Mouse (Mus musculus) testis, adult 2 months (tissue): ENCODE data around the gene Repin1.

Experiments used
- CTCF ChIP-seq: fragments of 200-500 bp; IDR thresholded peaks from 2 replicates; pipeline ENCODE4 v1.5.1; 2012; ENCODE audit warnings: low read depth, mild to moderate bottlenecking, inconsistent platforms, low read length, moderate library complexity; ENCODE audit not compliant: control insufficient read depth, insufficient read depth, insufficient replicate concordance
- POLR2A ChIP-seq: fragments of 200-500 bp; IDR thresholded peaks from 2 replicates; pipeline ENCODE4 v1.6.1; 2012; ENCODE audit warnings: low read depth, mild to moderate bottlenecking, inconsistent platforms, low read length, moderate library complexity; ENCODE audit not compliant: control insufficient read depth

- TF ChIP-seq CTCF = no peak
- no peak for TF ChIP-seq POLR2A
These were observed 24.4 kb upstream of the Repin1 start for GRCm38 (mm10) chr6:48569065-48569807.
